Mouse (Mus musculus) heart, adult 2 months (tissue): ENCODE data around the gene Gm3424. TPM values are rescaled to one million over a fixed set of nuclear protein-coding genes. Genes with fewer than 3 reads are reported as not detected.
"Not testable (repeated sequence)": the region's sequence is repeated elsewhere in the genome, so short reads cannot be mapped to it uniquely, and the experiment has no call there.

ENCODE experiments used
- DNase-seq, 2 experiments: peaks; one replicate each; pipeline ENCODE4 v3.0.0; 2021
- H3K27ac ChIP-seq: fragments of 200-600 bp; 2 replicates; pipeline ENCODE4 v1.8.1; 2022
- H3K27me3 ChIP-seq: fragments of 200-500 bp; 2 replicates; pipeline ENCODE4 v1.6.1; 2012; ENCODE audit warnings: mild to moderate bottlenecking, low read length, inconsistent platforms, mixed read lengths; ENCODE audit not compliant: control insufficient read depth, insufficient read depth
- H3K36me3 ChIP-seq: fragments of 200-500 bp; 2 replicates; pipeline ENCODE4 v1.6.1; 2012; ENCODE audit warnings: low read length, inconsistent platforms; ENCODE audit not compliant: control insufficient read depth, insufficient read depth
- H3K4me1 ChIP-seq: fragments of 200-500 bp; 2 replicates; pipeline ENCODE4 v1.6.1; 2011; ENCODE audit warnings: low read length; ENCODE audit not compliant: control insufficient read depth, insufficient read depth
- H3K4me3 ChIP-seq: fragments of 200-600 bp; 2 replicates; pipeline ENCODE4 v1.8.1; 2022
- H3K79me2 ChIP-seq: fragments of 200-500 bp; replicated peaks from 2 replicates; pipeline ENCODE4 v1.6.1; 2012; ENCODE audit warnings: mild to moderate bottlenecking, inconsistent platforms, low read length, moderate library complexity, mixed read lengths; ENCODE audit not compliant: control insufficient read depth, insufficient read depth
- H3K9ac ChIP-seq: fragments of 200-500 bp; 2 replicates; pipeline ENCODE4 v1.6.1; 2012; ENCODE audit warnings: low read depth, mild to moderate bottlenecking, control low read depth, inconsistent platforms, low read length, mixed read lengths
- CTCF ChIP-seq: fragments of 200-600 bp; IDR thresholded peaks from 2 replicates; pipeline ENCODE4 v1.8.1; 2022; ENCODE audit warnings: antibody characterized with exemption, mild to moderate bottlenecking, moderate library complexity
- WGBS: fragments of 180-500 bp; shearing (Covaris S2); methylation state at CpG from one replicate; pipeline ENCODE4 v1.1.7; 2018; 5-methylcytosine and 5-hydroxymethylcytosine counted together
- intact Hi-C: fragments of 180-260 bp; cut with DNase I; formaldehyde crosslinking; loops from one replicate; pipeline ENCODE4 v1.15.1; 2025
- long read RNA-seq: library from polyadenylated mRNA; stranded (forward); transcript quantifications from one replicate; pipeline ENCODE4 v2.0.0, GENCODE M21; 2021
- polyA plus RNA-seq: library from polyadenylated mRNA; depleted of rRNA; stranded (reverse); fragments of >200 nt; gene quantifications from 2 replicates; pipeline ENCODE4 v1.2.3, GENCODE M21; 2012; rRNA removed
- total RNA-seq, 2 experiments: library from RNA; stranded (reverse); gene quantifications; 2 replicates each; pipeline ENCODE4 v1.2.3; 2021

Gm3424 gene
- not detected for total RNA-seq
- not detected in 2 replicates for polyA plus RNA-seq
- long read RNA-seq = 0 reads

- DNase-seq, H3K27me3 ChIP-seq, H3K9ac ChIP-seq, H3K36me3 ChIP-seq, H3K27ac ChIP-seq, H3K79me2 ChIP-seq, intact Hi-C loops, H3K4me3 ChIP-seq, H3K4me1 ChIP-seq: not testable (repeated sequence)
- no CpG with 5 or more reads among the region's 3 CpGs for whole genome bisulfite sequencing
These were observed at the start of gene Gm3424 for GRCm38 (mm10) chr14:5830229-5830628. Gene Gm3424, minus strand, starts transcription at chr14:5830329.

- intact Hi-C loops, H3K27ac ChIP-seq, H3K27me3 ChIP-seq, H3K4me3 ChIP-seq, H3K79me2 ChIP-seq, H3K4me1 ChIP-seq, H3K36me3 ChIP-seq: not testable (repeated sequence)
- H3K9ac ChIP-seq = 0 out of 2 replicates have a peak overlapping the region, but pooled peaks have one; percentile 41
- peak in 1 of 2 experiments; percentile 15 for DNase-seq
- WGBS = 3% methylated on average over 22 of the region's 28 CpGs
These were observed 49.7 kb upstream of the Gm3424 start for GRCm38 (mm10) chr14:5879791-5880190.

- DNase-seq = peak; percentile 3 to 24
- H3K4me3 ChIP-seq, H3K9ac ChIP-seq, intact Hi-C loops, H3K79me2 ChIP-seq, H3K4me1 ChIP-seq, H3K36me3 ChIP-seq, H3K27ac ChIP-seq, H3K27me3 ChIP-seq: not testable (repeated sequence)
- TF ChIP-seq CTCF = peak; percentile 51
- WGBS = 14% methylated on average over 7 of the region's 11 CpGs
These were observed 49.0 kb upstream of the Gm3424 start for GRCm38 (mm10) chr14:5879136-5879535.

- DNase-seq, H3K27ac ChIP-seq, intact Hi-C loops, H3K9ac ChIP-seq, H3K36me3 ChIP-seq, H3K4me1 ChIP-seq, H3K27me3 ChIP-seq, H3K79me2 ChIP-seq, H3K4me3 ChIP-seq: not testable (repeated sequence)
- WGBS = 71% methylated on average over 3 of the region's 3 CpGs
These were observed 25.8 kb upstream of the Gm3424 start for GRCm38 (mm10) chr14:5855911-5856310.

- intact Hi-C loops, DNase-seq, H3K36me3 ChIP-seq, H3K79me2 ChIP-seq, H3K4me1 ChIP-seq, H3K27ac ChIP-seq, H3K27me3 ChIP-seq, H3K4me3 ChIP-seq, H3K9ac ChIP-seq: not testable (repeated sequence)
- WGBS = no CpG with 5 or more reads among the region's 47 CpGs
These were observed 17.3 kb downstream of the Gm3424 start for GRCm38 (mm10) chr14:5812699-5813356.

GRCm38 (mm10) chr14:5807882-5808281 lies 22.2 kb downstream of the Gm3424 start, which contains the start of gene Gm3383:
Gene Gm3383, minus strand, starts transcription at chr14:5807982.
- intact Hi-C loops = not testable (repeated sequence)

More at GRCm38 (mm10) chr14:5807882-5808281, 22.2 kb downstream of the Gm3424 start, which contains the start of gene Gm3383:
- H3K4me3 ChIP-seq, H3K27ac ChIP-seq, H3K79me2 ChIP-seq, DNase-seq, H3K4me1 ChIP-seq, H3K27me3 ChIP-seq, H3K9ac ChIP-seq, H3K36me3 ChIP-seq: not testable (repeated sequence)
- WGBS = no CpG with 5 or more reads among the region's 3 CpGs

Other genes with a start within 250 kb of the Gm3424 start
- gene Gm8265, start 197.3 kb downstream of the Gm3424 start, total RNA-seq = not detected
- gene Gm8265, start 197.3 kb downstream of the Gm3424 start, polyA plus RNA-seq = not detected in 2 replicates
- gene Gm9603, start 142.9 kb downstream of the Gm3424 start, total RNA-seq = not detected
- not detected in 2 replicates for gene Gm9603, start 142.9 kb downstream of the Gm3424 start, polyA plus RNA-seq
- gene Gm3373, start 88.8 kb downstream of the Gm3424 start, total RNA-seq = under 1 TPM in 1 of 2 experiments, not detected in 1; 0.23 TPM
- 0.23 and 0.96 TPM in 2 replicates for gene Gm3373, start 88.8 kb downstream of the Gm3424 start, polyA plus RNA-seq
- gene Gm3383, start 22.3 kb downstream of the Gm3424 start, total RNA-seq = under 1 TPM; 0.32 to 0.34 TPM
- gene Gm3383, start 22.3 kb downstream of the Gm3424 start, polyA plus RNA-seq = 0.29 and 0.43 TPM in 2 replicates
- under 1 TPM; 0.16 to 0.25 TPM for gene Gm8237, start 50.1 kb upstream of the Gm3424 start, total RNA-seq
- gene Gm8237, start 50.1 kb upstream of the Gm3424 start, polyA plus RNA-seq = 0.09 TPM in 1 of 2 replicates, not detected in the other
- gene Gm3248, start 131.4 kb upstream of the Gm3424 start, total RNA-seq = under 1 TPM in 1 of 2 experiments, not detected in 1; 0.18 TPM
- 0.20 and 0.25 TPM in 2 replicates for gene Gm3248, start 131.4 kb upstream of the Gm3424 start, polyA plus RNA-seq
- gene Gm3453, start 148.8 kb upstream of the Gm3424 start, total RNA-seq = not detected
- not detected in 2 replicates for gene Gm3453, start 148.8 kb upstream of the Gm3424 start, polyA plus RNA-seq
- not detected for gene Gm6337, start 227.9 kb upstream of the Gm3424 start, total RNA-seq
- gene Gm6337, start 227.9 kb upstream of the Gm3424 start, polyA plus RNA-seq = not detected in 2 replicates